In genomic region chr19:40528254-40528653, GRCm38 (mm10) we compare ENCODE assay signal across 28 mouse cellular contexts.
"Had no signal": no experiment of that assay in that cellular context is flagged by ENCODE, and none has a peak within 500 bp of the region (broad histone marks: within the 10 kb centered on the region; RNA-seq: fewer than 3 reads in every experiment).

No protein-coding gene starts in this region.

- DNase-seq: cerebellum, adult 8-10 months; cerebellum, adult 9-10 months; cerebellum, adult 9-11 months; cerebellum, postnatal 10 days; cerebellum, postnatal 14 days; cerebellum, postnatal 25 days; cerebellum, postnatal 36 days; embryo, embryonic 11 days; forebrain, postnatal 0 days; gastrocnemius, adult 2 months; gastrocnemius, postnatal 10 days; gastrocnemius, postnatal 14 days; gastrocnemius, postnatal 25 days; gastrocnemius, postnatal 36 days; heart, adult 11 months; heart, adult 18-20 months; heart, adult 2 months had no signal

- H3K36me3 ChIP-seq: embryonic facial prominence, embryonic 10.5 days; embryonic facial prominence, embryonic 12.5 days; embryonic facial prominence, embryonic 13.5 days; embryonic facial prominence, embryonic 15.5 days; forebrain, embryonic 10.5 days; forebrain, embryonic 12.5 days; forebrain, embryonic 15.5 days had no signal

- H3K4me1 ChIP-seq: embryonic facial prominence, embryonic 10.5 days; embryonic facial prominence, embryonic 12.5 days; embryonic facial prominence, embryonic 13.5 days; embryonic facial prominence, embryonic 15.5 days; forebrain, embryonic 12.5 days; forebrain, embryonic 13.5 days; forebrain, embryonic 15.5 days had no signal

- H3K9ac ChIP-seq: embryonic facial prominence, embryonic 12.5 days; embryonic facial prominence, embryonic 13.5 days; embryonic facial prominence, embryonic 15.5 days; forebrain, embryonic 12.5 days; forebrain, embryonic 13.5 days; forebrain, embryonic 15.5 days; forebrain, postnatal 0 days had no signal

- H3K9me3 ChIP-seq: embryonic facial prominence, embryonic 12.5 days; embryonic facial prominence, embryonic 13.5 days; embryonic facial prominence, embryonic 15.5 days; forebrain, embryonic 10.5 days; forebrain, embryonic 12.5 days; forebrain, embryonic 13.5 days; forebrain, embryonic 15.5 days had no signal

- H3K27me3 ChIP-seq: embryonic facial prominence, embryonic 12.5 days; embryonic facial prominence, embryonic 13.5 days; embryonic facial prominence, embryonic 15.5 days; forebrain, embryonic 12.5 days; forebrain, embryonic 13.5 days; forebrain, embryonic 15.5 days had no signal

- ATAC-seq: forebrain, embryonic 13.5 days; forebrain, embryonic 14.5 days; forebrain, embryonic 15.5 days; forebrain, embryonic 16.5 days; forebrain, postnatal 0 days had no signal

- H3K4me2 ChIP-seq: embryonic facial prominence, embryonic 12.5 days; embryonic facial prominence, embryonic 13.5 days; embryonic facial prominence, embryonic 15.5 days; forebrain, embryonic 12.5 days; forebrain, embryonic 13.5 days; forebrain, embryonic 15.5 days had no signal

- H3K4me3 ChIP-seq: embryonic facial prominence, embryonic 10.5 days; embryonic facial prominence, embryonic 12.5 days; embryonic facial prominence, embryonic 13.5 days; embryonic facial prominence, embryonic 15.5 days; erythroblast, embryonic 14.5 days; forebrain, embryonic 10.5 days; forebrain, embryonic 12.5 days; forebrain, embryonic 13.5 days; forebrain, embryonic 15.5 days; gastrocnemius, adult 2 months; heart, adult 2 months had no signal

- H3K27ac ChIP-seq: embryonic facial prominence, embryonic 10.5 days; embryonic facial prominence, embryonic 12.5 days; embryonic facial prominence, embryonic 13.5 days; embryonic facial prominence, embryonic 15.5 days; forebrain, embryonic 10.5 days; forebrain, embryonic 12.5 days; forebrain, embryonic 13.5 days; forebrain, embryonic 15.5 days; gastrocnemius, adult 2 months; heart, adult 2 months had no signal
